Mouse (Mus musculus) spleen, adult 2 months (tissue): ENCODE data around the gene Ets1. TPM values are rescaled to one million over a fixed set of nuclear protein-coding genes. Genes with fewer than 3 reads are reported as not detected.

Experiments
- DNase-seq, 2 experiments: peaks; one replicate each; pipeline versions ENCODE4 v3.0.0 to v3.0.0-alpha.2; 2012 to 2021; ENCODE audit warnings: low spot score in 2 of 2, low read depth in 1 of 2
- H3K27ac ChIP-seq: fragments of 200-500 bp; 2 replicates; pipeline ENCODE4 v1.5.1; 2012; ENCODE audit warnings: low read length, inconsistent platforms; ENCODE audit not compliant: insufficient read depth
- H3K27me3 ChIP-seq: fragments of 200-500 bp; 2 replicates; pipeline ENCODE4 v1.6.1; 2012; ENCODE audit warnings: mild to moderate bottlenecking, moderate library complexity, low read length, inconsistent platforms; ENCODE audit not compliant: control insufficient read depth, insufficient read depth
- H3K36me3 ChIP-seq: fragments of 200-500 bp; 2 replicates; pipeline ENCODE4 v1.6.1; 2012; ENCODE audit warnings: mild to moderate bottlenecking, low read length, inconsistent platforms; ENCODE audit not compliant: control insufficient read depth, insufficient read depth
- H3K4me1 ChIP-seq: fragments of 200-500 bp; 2 replicates; pipeline ENCODE4 v1.6.1; 2011; ENCODE audit warnings: inconsistent platforms; ENCODE audit not compliant: control insufficient read depth, insufficient read depth, insufficient read length
- H3K4me3 ChIP-seq: fragments of 200-500 bp; 2 replicates; pipeline ENCODE4 v1.5.1; 2011; ENCODE audit warnings: mild to moderate bottlenecking, inconsistent platforms; ENCODE audit not compliant: insufficient read depth, insufficient read length; ENCODE audit errors: extremely low read depth
- CTCF ChIP-seq: fragments of 200-500 bp; IDR thresholded peaks from 2 replicates; pipeline ENCODE4 v1.5.1; 2011; ENCODE audit warnings: mild to moderate bottlenecking, inconsistent platforms; ENCODE audit not compliant: insufficient read depth, insufficient read length, insufficient replicate concordance; ENCODE audit errors: extremely low read depth
- POLR2A ChIP-seq: fragments of 200-500 bp; IDR thresholded peaks from 2 replicates; pipeline ENCODE4 v1.6.1; 2011; ENCODE audit warnings: low read depth, low read length, inconsistent platforms
- WGBS: fragments of 180-500 bp; shearing (Covaris S2); methylation state at CpG from one replicate; pipeline ENCODE4 v1.1.7; 2018; 5-methylcytosine and 5-hydroxymethylcytosine counted together
- polyA plus RNA-seq: library from polyadenylated mRNA; depleted of rRNA; stranded (reverse); fragments of >200 nt; gene quantifications from 2 replicates; pipeline ENCODE4 v1.2.3, GENCODE M21; 2012

Gene Ets1
- polyA plus RNA-seq, 1 experiment, result 115 TPM

- H3K36me3 ChIP-seq, result no peaks in the 10 kb centered on the region
- WGBS, result 83% methylated on average over 9 of the region's 9 CpGs
- H3K4me1 ChIP-seq, result 0 out of 2 replicates have a peak, but pooled peaks cover 2% of the 10 kb centered on the region
- no peaks in the 10 kb centered on the region for H3K27me3 ChIP-seq
- DNase-seq, result no peak
- TF ChIP-seq POLR2A, result no peak
- no peak for TF ChIP-seq CTCF
- no peak overlapping the region for H3K27ac ChIP-seq
- H3K4me3 ChIP-seq, result no peak overlapping the region
Observed at GRCm38 (mm10) chr9:32764374-32764773, 128.4 kb downstream of the Ets1 start.

- DNase-seq, result no peak
- Histone ChIP-seq H3K4me1 (0 out of 2 replicates have a peak, but pooled peaks cover 2% of the 10 kb centered on the region), H3K36me3 (no peaks in the 10 kb centered on the region), H3K4me3 (no peak overlapping the region), H3K27me3 (no peaks in the 10 kb centered on the region), H3K27ac (no peak overlapping the region)
- TF ChIP-seq CTCF, result no peak
- TF ChIP-seq POLR2A, result no peak
- 94% methylated on average over 3 of the region's 3 CpGs for WGBS
Observed at GRCm38 (mm10) chr9:32765123-32765522, 129.1 kb downstream of the Ets1 start.

GRCm38 (mm10) chr9:32778866-32779265, 142.8 kb downstream of the Ets1 start:
- H3K4me1 ChIP-seq, result no peaks in the 10 kb centered on the region
- H3K27ac ChIP-seq, result no peak overlapping the region
- WGBS, result 80% methylated on average over 1 of the region's 1 CpGs
- H3K27me3 ChIP-seq, result no peaks in the 10 kb centered on the region
- DNase-seq, result no peak
- no peak overlapping the region for H3K4me3 ChIP-seq
- TF ChIP-seq POLR2A (no peak), CTCF (no peak)
- no peaks in the 10 kb centered on the region for H3K36me3 ChIP-seq

- TF ChIP-seq CTCF, result no peak
- no peak for TF ChIP-seq POLR2A
- H3K27me3 ChIP-seq, result no peaks in the 10 kb centered on the region
- no peak overlapping the region for H3K4me3 ChIP-seq
- no peak overlapping the region for H3K27ac ChIP-seq
- no peaks in the 10 kb centered on the region for H3K4me1 ChIP-seq
- DNase-seq, result no peak
- 92% methylated on average over 8 of the region's 8 CpGs for WGBS
- H3K36me3 ChIP-seq, result no peaks in the 10 kb centered on the region
Observed at GRCm38 (mm10) chr9:32782391-32783092, 146.5 kb downstream of the Ets1 start.

GRCm38 (mm10) chr9:32787091-32787490, 151.1 kb downstream of the Ets1 start:
- H3K27me3 ChIP-seq, result no peaks in the 10 kb centered on the region
- H3K4me3 ChIP-seq, result no peak overlapping the region
- 82% methylated on average over 7 of the region's 7 CpGs for WGBS
- TF ChIP-seq CTCF, result no peak
- no peak for TF ChIP-seq POLR2A
- no peak for DNase-seq
- no peaks in the 10 kb centered on the region for H3K4me1 ChIP-seq
- H3K36me3 ChIP-seq, result no peaks in the 10 kb centered on the region
- no peak overlapping the region for H3K27ac ChIP-seq

GRCm38 (mm10) chr9:32787615-32788014, 151.6 kb downstream of the Ets1 start:
- no peak for TF ChIP-seq POLR2A
- TF ChIP-seq CTCF, result no peak
- DNase-seq, result no peak
- H3K4me3 ChIP-seq, result no peak overlapping the region
- whole genome bisulfite sequencing, result 10% methylated on average over 1 of the region's 1 CpGs
- H3K27me3 ChIP-seq, result no peaks in the 10 kb centered on the region
- no peaks in the 10 kb centered on the region for H3K4me1 ChIP-seq
- H3K27ac ChIP-seq, result no peak overlapping the region
- no peaks in the 10 kb centered on the region for H3K36me3 ChIP-seq

GRCm38 (mm10) chr9:32789306-32789705, 153.3 kb downstream of the Ets1 start:
- WGBS, result 77% methylated on average over 7 of the region's 7 CpGs
- no peak overlapping the region for H3K27ac ChIP-seq

More at GRCm38 (mm10) chr9:32789306-32789705, 153.3 kb downstream of the Ets1 start:
- no peak for DNase-seq
- Histone ChIP-seq H3K27me3 (no peaks in the 10 kb centered on the region), H3K4me3 (no peak overlapping the region), H3K36me3 (no peaks in the 10 kb centered on the region), H3K4me1 (no peaks in the 10 kb centered on the region)
- TF ChIP-seq POLR2A, result no peak
- no peak for TF ChIP-seq CTCF
